Mouse (Mus musculus): ENCODE measurements around the gene Sox11. TPM values are rescaled to one million over a fixed set of nuclear protein-coding genes. Genes with fewer than 3 reads are reported as not detected.

Gene Sox11
- polyA plus RNA-seq, 1 experiment from 2014 or later = 376 TPM

DNA sequence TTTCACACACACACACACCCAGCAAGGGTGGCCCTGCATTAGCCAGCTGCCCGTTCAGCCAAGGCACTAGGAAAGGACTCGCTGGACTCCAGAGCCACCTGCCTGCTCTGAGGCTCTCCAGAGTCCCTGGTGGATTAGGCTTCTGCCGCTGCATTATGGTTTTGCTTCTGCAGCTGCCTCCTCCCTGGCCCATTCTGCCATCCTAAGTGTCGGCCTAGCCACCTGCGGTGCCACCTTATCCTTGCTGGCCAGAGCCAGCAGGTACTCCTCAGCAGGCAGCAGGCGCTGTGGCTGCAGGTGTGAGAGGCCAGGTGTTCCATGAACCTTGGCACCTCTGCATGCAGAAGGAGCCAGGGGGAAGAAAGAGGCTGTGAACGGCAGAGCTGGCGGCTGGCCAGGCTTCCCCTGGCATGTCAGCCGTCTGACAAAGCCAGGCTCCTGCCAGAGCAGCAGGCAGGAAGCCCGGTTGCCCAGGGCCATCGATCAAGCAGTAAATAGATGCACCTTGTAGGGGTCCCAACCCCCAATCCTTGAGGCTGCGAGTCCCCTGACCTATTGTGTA is 14.8 kb upstream of the Sox11 start:
- no peak overlapping the region; the same call in 1 of the 2 replicates for H3K9ac ChIP-seq
- no peaks in the 10 kb centered on the region for H3K27me3 ChIP-seq (ENCODE audit: control insufficient read depth, insufficient read depth, low read length)
- no peak overlapping the region for H3K4me3 ChIP-seq (replicated peaks; ENCODE audit: low read length)
- no peaks in the 10 kb centered on the region for H3K9me3 ChIP-seq (ENCODE audit: control insufficient read depth, low read length)
- ATAC-seq (ENCODE audit: low FRiP score) (peak; percentile 74), DNase-seq (ENCODE audit: low spot score) (peak; percentile 70)
- 11% methylated on average over 12 of the region's 12 CpGs for WGBS
- H3K4me2 ChIP-seq (replicated peaks) = peak overlapping the region; percentile 36
- peaks cover 10% of the 10 kb centered on the region for H3K4me1 ChIP-seq (replicated peaks; ENCODE audit: control insufficient read depth, insufficient read depth, low read length)
- H3K36me3 ChIP-seq (replicated peaks; ENCODE audit: control insufficient read depth, insufficient read depth) = no peaks in the 10 kb centered on the region
- H3K27ac ChIP-seq = peak overlapping the region; percentile 54

DNA sequence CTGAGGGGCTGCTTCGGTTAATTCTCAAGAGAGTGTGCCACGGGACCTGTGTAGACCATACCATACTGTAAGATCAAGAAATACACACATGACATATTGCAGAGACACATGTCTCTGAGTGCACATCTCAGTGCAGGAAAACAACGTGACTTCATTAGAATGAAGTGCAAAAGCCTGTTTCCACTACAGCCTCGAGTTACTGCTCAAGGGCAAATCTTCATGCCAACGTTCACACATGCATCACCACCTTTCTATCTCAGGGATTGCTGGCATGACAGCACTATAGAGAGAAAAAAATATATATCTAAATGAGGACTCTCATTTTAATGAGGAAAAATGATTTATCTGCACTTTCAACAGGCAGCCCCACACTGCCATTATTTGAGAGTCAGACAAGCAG is 14.2 kb upstream of the Sox11 start:
- Histone ChIP-seq H3K9ac (no peak overlapping the region), H3K4me2 (replicated peaks) (no peak overlapping the region), H3K27ac (0 out of 2 replicates have a peak overlapping the region, but pooled peaks have one; percentile 54), H3K36me3 (replicated peaks; ENCODE audit: control insufficient read depth, insufficient read depth) (no peaks in the 10 kb centered on the region), H3K4me3 (replicated peaks; ENCODE audit: low read length) (no peak overlapping the region), H3K9me3 (ENCODE audit: control insufficient read depth, low read length) (no peaks in the 10 kb centered on the region), H3K27me3 (ENCODE audit: control insufficient read depth, insufficient read depth, low read length) (no peaks in the 10 kb centered on the region), H3K4me1 (replicated peaks; ENCODE audit: control insufficient read depth, insufficient read depth, low read length) (peaks cover 10% of the 10 kb centered on the region)
- ATAC-seq (ENCODE audit: low FRiP score) (no peak), DNase-seq (ENCODE audit: low spot score) (no peak)
- WGBS = 62% methylated on average over 5 of the region's 5 CpGs

DNA sequence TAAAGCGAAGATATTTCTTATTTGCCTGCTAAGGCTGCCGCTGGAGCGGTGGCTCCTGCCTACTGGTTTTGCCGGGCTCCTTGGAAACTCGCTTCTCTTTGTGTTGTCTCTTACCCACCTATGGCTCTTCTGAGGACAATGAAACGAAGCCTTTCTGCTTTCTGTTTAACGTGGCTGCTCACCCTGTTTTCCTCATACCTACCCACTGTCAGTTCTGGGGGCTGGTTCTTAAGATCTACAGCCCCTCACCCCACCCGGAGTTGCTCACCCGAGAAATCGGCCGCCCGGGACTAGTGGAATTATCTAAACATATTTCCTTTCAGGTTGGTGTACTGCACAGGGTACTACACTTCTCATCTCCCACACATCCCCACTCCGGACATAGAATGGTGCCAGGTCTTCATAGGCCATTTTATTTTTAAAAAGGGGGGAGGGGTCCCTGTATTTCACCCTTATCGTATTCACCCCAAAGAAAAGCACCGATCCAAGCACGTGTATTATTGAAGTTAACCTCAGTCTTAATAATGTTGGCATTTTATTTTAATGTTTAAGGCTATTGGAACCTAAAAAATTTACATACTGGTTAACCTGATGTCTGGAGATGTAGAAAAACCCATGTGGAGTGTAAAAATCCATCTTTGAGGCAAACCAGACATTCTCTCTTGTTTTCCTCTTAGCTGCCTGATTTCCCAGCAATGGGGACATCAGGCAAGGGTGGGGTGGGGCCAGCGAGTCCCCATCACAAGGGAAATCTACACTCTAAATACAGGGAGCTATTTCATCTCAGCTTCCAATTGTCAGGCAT is 1.4 kb upstream of the Sox11 start:
- Histone ChIP-seq H3K36me3 (replicated peaks; ENCODE audit: control insufficient read depth, insufficient read depth) (no peaks in the 10 kb centered on the region), H3K27me3 (ENCODE audit: control insufficient read depth, insufficient read depth, low read length) (no peaks in the 10 kb centered on the region), H3K9ac (peak overlapping the region; percentile 82), H3K4me3 (replicated peaks; ENCODE audit: low read length) (peak overlapping the region; percentile 91), H3K9me3 (ENCODE audit: control insufficient read depth, low read length) (no peaks in the 10 kb centered on the region), H3K4me2 (replicated peaks) (peak overlapping the region; percentile 91), H3K27ac (peak overlapping the region; percentile 99), H3K4me1 (replicated peaks; ENCODE audit: control insufficient read depth, insufficient read depth, low read length) (no peaks in the 10 kb centered on the region)
- DNase-seq (ENCODE audit: low spot score) = peak; percentile 38
- peak; percentile 6; the same call in 1 of the 2 replicates for ATAC-seq (ENCODE audit: low FRiP score)
- 1% methylated on average over 17 of the region's 17 CpGs for WGBS

DNA sequence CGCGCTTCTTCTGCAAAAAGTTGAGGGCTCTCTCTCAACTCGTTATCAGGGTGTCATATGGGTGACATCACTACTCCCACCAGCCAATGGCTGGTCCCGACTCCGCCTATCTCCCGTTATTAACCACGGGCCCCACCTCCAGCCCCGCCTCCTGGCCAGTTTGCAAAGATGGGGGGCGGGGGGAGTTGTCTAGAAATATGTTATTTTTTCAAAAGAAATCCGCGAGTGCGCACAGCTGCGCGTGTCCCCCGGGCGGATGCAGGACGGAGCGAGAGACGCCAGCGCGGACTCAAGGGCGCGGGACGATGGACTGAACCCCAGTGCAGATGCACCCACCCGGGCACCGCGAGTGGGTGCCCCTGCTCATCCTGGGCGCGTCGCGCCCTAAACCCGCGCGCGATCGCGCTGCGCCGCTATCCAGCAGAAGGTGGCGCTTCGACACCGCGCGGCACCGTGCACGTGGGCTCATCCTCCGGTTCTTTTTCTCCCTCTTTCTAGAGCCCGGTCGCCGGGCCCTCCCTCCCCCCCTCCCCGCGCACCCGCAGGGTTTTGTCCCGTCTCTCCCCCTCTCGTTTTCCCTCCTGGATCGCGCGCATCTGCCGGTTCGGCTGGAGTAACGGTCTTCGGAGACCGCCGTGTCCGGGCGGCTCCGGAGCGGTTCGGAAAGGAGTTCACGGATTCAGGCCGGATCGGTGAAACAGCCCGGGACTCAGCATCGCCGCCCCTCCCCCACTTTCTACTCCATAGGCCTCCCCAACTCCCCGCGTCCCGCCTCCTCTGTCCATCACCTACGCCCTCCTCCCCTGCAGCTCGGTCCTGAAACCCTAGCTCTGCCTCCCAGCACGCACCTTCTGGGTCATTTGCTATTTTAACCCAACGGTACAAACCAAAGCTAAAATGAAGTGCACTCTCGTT is 574 bp upstream of the Sox11 start:
- no peaks in the 10 kb centered on the region for H3K4me1 ChIP-seq (replicated peaks; ENCODE audit: control insufficient read depth, insufficient read depth, low read length)
- DNase-seq (ENCODE audit: low spot score) = peak; percentile 95
- ATAC-seq (ENCODE audit: low FRiP score) = peak; percentile 95
- peak overlapping the region; percentile 91 for H3K4me2 ChIP-seq (replicated peaks)
- no peaks in the 10 kb centered on the region; the same call in 1 of the 2 replicates for H3K36me3 ChIP-seq (replicated peaks; ENCODE audit: control insufficient read depth, insufficient read depth)
- H3K27ac ChIP-seq = peak overlapping the region; percentile 100
- peak overlapping the region; percentile 91 for H3K4me3 ChIP-seq (replicated peaks; ENCODE audit: low read length)
- WGBS = under 1% methylated on average over 72 of the region's 83 CpGs
- H3K9ac ChIP-seq = peak overlapping the region; percentile 100
- no peaks in the 10 kb centered on the region for H3K9me3 ChIP-seq (ENCODE audit: control insufficient read depth, low read length)
- H3K27me3 ChIP-seq (ENCODE audit: control insufficient read depth, insufficient read depth, low read length) = no peaks in the 10 kb centered on the region

- no peaks in the 10 kb centered on the region; the same call in 1 of the 2 replicates for H3K36me3 ChIP-seq (replicated peaks; ENCODE audit: control insufficient read depth, insufficient read depth)
- peaks cover 7% of the 10 kb centered on the region for H3K4me1 ChIP-seq (replicated peaks; ENCODE audit: control insufficient read depth, insufficient read depth, low read length)
- H3K27ac ChIP-seq = peak overlapping the region; percentile 100
- ATAC-seq (ENCODE audit: low FRiP score) (no peak), DNase-seq (ENCODE audit: low spot score) (peak; percentile 65)
- peak overlapping the region; percentile 91 for H3K4me2 ChIP-seq (replicated peaks)
- peak overlapping the region; percentile 100 for H3K9ac ChIP-seq
- no peaks in the 10 kb centered on the region for H3K9me3 ChIP-seq (ENCODE audit: control insufficient read depth, low read length)
- peak overlapping the region; percentile 91 for H3K4me3 ChIP-seq (replicated peaks; ENCODE audit: low read length)
- H3K27me3 ChIP-seq (ENCODE audit: control insufficient read depth, insufficient read depth, low read length) = no peaks in the 10 kb centered on the region
- WGBS = under 1% methylated on average over 71 of the region's 80 CpGs
Observed at GRCm38 (mm10) chr12:27341130-27341870, 1.1 kb downstream of the Sox11 start.

DNA sequence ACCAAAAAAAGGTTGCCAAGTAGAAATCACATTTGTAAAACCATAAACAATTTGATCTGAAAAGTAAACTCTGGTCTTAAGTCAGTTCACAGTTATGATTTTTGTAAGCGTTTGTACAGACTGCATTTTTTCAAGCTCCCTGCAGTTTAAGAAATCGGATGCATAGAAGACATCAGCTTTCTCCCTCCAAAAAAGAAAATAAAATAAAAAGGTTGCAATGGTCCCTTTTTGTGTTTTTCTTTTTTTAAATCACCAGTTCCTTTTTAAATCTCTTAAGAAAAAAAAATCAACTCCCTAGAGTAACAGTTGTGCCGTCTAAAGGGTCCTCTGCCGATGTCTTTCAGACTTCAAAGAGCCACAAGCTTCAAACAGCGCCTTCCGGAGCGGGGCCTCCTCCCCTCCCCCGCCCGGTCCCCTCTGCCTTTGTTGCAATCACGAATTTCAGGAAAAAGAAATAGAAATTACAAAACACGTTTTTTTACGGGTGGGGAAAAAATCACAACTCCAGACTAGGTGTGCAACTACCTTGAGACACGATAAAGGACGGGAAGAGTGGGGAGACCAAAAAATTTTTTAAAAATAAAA is 1.8 kb downstream of the Sox11 start:
- no peak for ATAC-seq (ENCODE audit: low FRiP score)
- peak; percentile 71 for DNase-seq (ENCODE audit: low spot score)
- Histone ChIP-seq H3K4me2 (replicated peaks) (peak overlapping the region; percentile 91), H3K4me3 (replicated peaks; ENCODE audit: low read length) (peak overlapping the region; percentile 91), H3K9ac (peak overlapping the region; percentile 100), H3K9me3 (ENCODE audit: control insufficient read depth, low read length) (no peaks in the 10 kb centered on the region), H3K36me3 (replicated peaks; ENCODE audit: control insufficient read depth, insufficient read depth) (no peaks in the 10 kb centered on the region; the same call in 1 of the 2 replicates), H3K27me3 (ENCODE audit: control insufficient read depth, insufficient read depth, low read length) (no peaks in the 10 kb centered on the region), H3K27ac (peak overlapping the region; percentile 100), H3K4me1 (replicated peaks; ENCODE audit: control insufficient read depth, insufficient read depth, low read length) (peaks cover 15% of the 10 kb centered on the region)
- under 1% methylated on average over 14 of the region's 14 CpGs for WGBS

- under 1% methylated on average over 46 of the region's 47 CpGs for WGBS
- Histone ChIP-seq H3K4me3 (replicated peaks; ENCODE audit: low read length) (peak overlapping the region; percentile 91), H3K4me1 (replicated peaks; ENCODE audit: control insufficient read depth, insufficient read depth, low read length) (peaks cover 24% of the 10 kb centered on the region), H3K9ac (peak overlapping the region; percentile 100), H3K27me3 (ENCODE audit: control insufficient read depth, insufficient read depth, low read length) (no peaks in the 10 kb centered on the region), H3K9me3 (ENCODE audit: control insufficient read depth, low read length) (no peaks in the 10 kb centered on the region), H3K4me2 (replicated peaks) (peak overlapping the region; percentile 91), H3K36me3 (replicated peaks; ENCODE audit: control insufficient read depth, insufficient read depth) (no peaks in the 10 kb centered on the region; the same call in 1 of the 2 replicates), H3K27ac (peak overlapping the region; percentile 97)
- DNase-seq (ENCODE audit: low spot score) (peak; percentile 68), ATAC-seq (ENCODE audit: low FRiP score) (no peak)
Observed at GRCm38 (mm10) chr12:27339171-27339751, 3.1 kb downstream of the Sox11 start.

GRCm38 (mm10) chr12:27338721-27339170 is 3.6 kb downstream of the Sox11 start:
- DNase-seq (ENCODE audit: low spot score) (peak; percentile 60), ATAC-seq (ENCODE audit: low FRiP score) (no peak)
- H3K36me3 ChIP-seq (replicated peaks; ENCODE audit: control insufficient read depth, insufficient read depth) = no peaks in the 10 kb centered on the region; the same call in 1 of the 2 replicates
- H3K4me1 ChIP-seq (replicated peaks; ENCODE audit: control insufficient read depth, insufficient read depth, low read length) = peaks cover 27% of the 10 kb centered on the region
- H3K9ac ChIP-seq = peak overlapping the region; percentile 100
- no peaks in the 10 kb centered on the region for H3K9me3 ChIP-seq (ENCODE audit: control insufficient read depth, low read length)
- H3K27ac ChIP-seq = peak overlapping the region; percentile 97
- under 1% methylated on average over 40 of the region's 40 CpGs for WGBS
- peak overlapping the region; percentile 91 for H3K4me3 ChIP-seq (replicated peaks; ENCODE audit: low read length)
- no peaks in the 10 kb centered on the region for H3K27me3 ChIP-seq (ENCODE audit: control insufficient read depth, insufficient read depth, low read length)
- peak overlapping the region; percentile 91 for H3K4me2 ChIP-seq (replicated peaks)

Measured in hindbrain, embryonic 14.5 days (tissue).